Mouse (Mus musculus) limb, embryonic 15.5 days (tissue): ENCODE data around the gene Olfr630. TPM values are rescaled to one million over a fixed set of nuclear protein-coding genes. Genes with fewer than 3 reads are reported as not detected.

Source experiments
- ATAC-seq: fragments of 200-750 bp; cut with Nextera tagmentation; 2 replicates; pipeline ENCODE4 v1.8.0; 2017; ENCODE audit warnings: low read depth, moderate TSS enrichment; ENCODE audit not compliant: insufficient number of reproducible peaks, low FRiP score, low TSS enrichment
- H3K27ac ChIP-seq: fragments of 300-500 bp; sonication (generic); 2 replicates; pipeline ENCODE4 v1.5.1; 2015; ENCODE audit warnings: moderate library complexity, mild to moderate bottlenecking, inconsistent platforms
- H3K27me3 ChIP-seq: fragments of 300-500 bp; sonication (generic); 2 replicates; pipeline ENCODE4 v1.6.1; 2015; ENCODE audit warnings: inconsistent platforms
- H3K36me3 ChIP-seq: fragments of 300-500 bp; sonication (generic); 2 replicates; pipeline ENCODE4 v1.6.1; 2015; ENCODE audit warnings: inconsistent platforms
- H3K4me1 ChIP-seq: fragments of 300-500 bp; sonication (generic); 2 replicates; pipeline ENCODE4 v1.6.1; 2015; ENCODE audit warnings: inconsistent platforms
- H3K4me2 ChIP-seq: fragments of 300-500 bp; sonication (generic); 2 replicates; pipeline ENCODE4 v1.6.1; 2015; ENCODE audit warnings: mild to moderate bottlenecking, inconsistent platforms
- H3K4me3 ChIP-seq: fragments of 300-500 bp; sonication (generic); 2 replicates; pipeline ENCODE4 v1.5.1; 2015; ENCODE audit warnings: mild to moderate bottlenecking, inconsistent platforms
- H3K9ac ChIP-seq: fragments of 300-500 bp; sonication (generic); 2 replicates; pipeline ENCODE4 v1.6.1; 2015; ENCODE audit warnings: inconsistent platforms
- H3K9me3 ChIP-seq: fragments of 300-500 bp; sonication (generic); 2 replicates; pipeline ENCODE4 v1.6.1; 2016; ENCODE audit warnings: inconsistent platforms
- WGBS: fragments of 180-500 bp; shearing (Covaris S2); methylation state at CpG from one replicate; pipeline ENCODE4 v1.1.7; 2015; 5-methylcytosine and 5-hydroxymethylcytosine counted together
- polyA plus RNA-seq: library from polyadenylated mRNA; unstranded; fragments of >200 nt; fragmentation: Nextera tagmentation; extraction: Ambion mirVana; gene quantifications from 2 replicates; pipeline ENCODE4 v1.2.1, GENCODE M21; 2015

Gene Olfr630
- polyA plus RNA-seq, 1 experiment from 2014 or later: not detected

DNA sequence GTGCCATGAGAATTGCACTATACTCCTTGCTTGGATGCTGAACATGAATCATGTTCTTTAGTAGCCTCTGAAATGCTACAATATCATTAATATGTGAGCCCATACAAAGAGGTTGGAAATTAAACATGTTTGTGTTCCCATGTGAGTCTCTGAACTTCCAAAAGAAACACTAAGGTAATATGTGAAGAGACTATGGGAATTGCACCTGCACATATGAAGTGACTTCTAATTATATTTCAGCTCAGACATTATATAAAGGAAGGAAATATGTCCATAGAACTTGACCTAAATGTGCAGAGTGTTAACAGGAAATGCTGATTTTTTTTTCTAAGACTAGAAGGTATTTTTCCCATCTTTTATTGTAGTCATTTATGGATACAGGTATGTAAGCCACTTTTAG, 42.8 kb downstream of the Olfr630 start, which contains the start of gene Olfr243:
TSS of gene Olfr243 (plus strand) at position 301 of the 400 bp plus-strand sequence.
- Histone ChIP-seq H3K4me1 (no peaks in the 10 kb centered on the region), H3K9ac (no peak within 1 kb of the TSS), H3K27ac (no peak within 1 kb of the TSS), H3K9me3 (no peaks in the 10 kb centered on the region), H3K4me3 (no peak within 1 kb of the TSS), H3K36me3 (no peaks in the 10 kb centered on the region), H3K27me3 (no peaks in the 10 kb centered on the region), H3K4me2 (no peak within 1 kb of the TSS)
- ATAC-seq: no peak

DNA sequence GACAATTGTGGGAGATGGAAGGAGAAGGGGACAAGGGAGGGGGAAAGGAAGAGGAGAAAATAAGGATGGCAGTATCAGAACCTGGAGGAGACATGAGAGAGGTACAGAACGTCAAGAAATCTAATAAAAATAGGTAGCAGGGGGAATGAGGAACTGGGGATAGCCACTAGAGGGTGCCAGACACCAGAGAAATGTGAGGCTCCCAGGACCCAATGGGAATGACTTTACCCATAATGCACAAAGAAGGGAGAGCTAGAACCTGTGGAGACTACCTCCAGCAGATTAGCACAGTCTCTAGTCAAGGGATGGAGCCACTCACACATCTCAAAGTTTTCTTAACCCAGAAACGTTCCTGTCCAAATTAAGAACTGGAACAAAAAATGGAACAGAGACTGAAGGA, 45.1 kb downstream of the Olfr630 start:
- WGBS: 40% methylated on average over 2 of the region's 2 CpGs
- no peak for ATAC-seq
- no peaks in the 10 kb centered on the region for H3K27me3 ChIP-seq
- H3K4me3 ChIP-seq: no peak overlapping the region
- H3K4me1 ChIP-seq: no peaks in the 10 kb centered on the region
- H3K4me2 ChIP-seq: no peak overlapping the region
- H3K9me3 ChIP-seq: no peaks in the 10 kb centered on the region
- H3K9ac ChIP-seq: no peak overlapping the region
- no peaks in the 10 kb centered on the region for H3K36me3 ChIP-seq
- H3K27ac ChIP-seq: no peak overlapping the region

Other genes with a start within 250 kb of the Olfr630 start
- gene Olfr610, start 245.2 kb downstream of the Olfr630 start, polyA plus RNA-seq: not detected in 2 replicates
- gene Olfr611, start 236.5 kb downstream of the Olfr630 start, polyA plus RNA-seq: not detected in 2 replicates
- not detected in 2 replicates for gene Olfr612, start 214.6 kb downstream of the Olfr630 start, polyA plus RNA-seq
- gene Olfr613, start 209.3 kb downstream of the Olfr630 start, polyA plus RNA-seq: not detected in 2 replicates
- gene Olfr615, start 201.3 kb downstream of the Olfr630 start, polyA plus RNA-seq: not detected in 2 replicates
- not detected in 2 replicates for gene Olfr616, start 188.2 kb downstream of the Olfr630 start, polyA plus RNA-seq
- gene Olfr617, start 184.3 kb downstream of the Olfr630 start, polyA plus RNA-seq: not detected in 2 replicates
- gene Olfr618, start 167.2 kb downstream of the Olfr630 start, polyA plus RNA-seq: 0.04 TPM in 1 of 2 replicates, not detected in the other
- not detected in 2 replicates for gene Olfr619, start 156.8 kb downstream of the Olfr630 start, polyA plus RNA-seq
- not detected in 2 replicates for gene Olfr620, start 144.8 kb downstream of the Olfr630 start, polyA plus RNA-seq
- not detected in 2 replicates for gene Olfr622, start 114.6 kb downstream of the Olfr630 start, polyA plus RNA-seq
- gene Olfr623, start 93.6 kb downstream of the Olfr630 start, polyA plus RNA-seq: not detected in 2 replicates
- gene Olfr624, start 86.1 kb downstream of the Olfr630 start, polyA plus RNA-seq: 0.02 and 0.03 TPM in 2 replicates
- not detected in 2 replicates for gene Olfr625-ps1, start 74.6 kb downstream of the Olfr630 start, polyA plus RNA-seq
- gene Olfr243, start 42.7 kb downstream of the Olfr630 start, polyA plus RNA-seq: not detected in 2 replicates
- not detected in 2 replicates for gene Olfr628, start 27.0 kb downstream of the Olfr630 start, polyA plus RNA-seq
- not detected in 2 replicates for gene Olfr629, start 12.4 kb downstream of the Olfr630 start, polyA plus RNA-seq
- not detected in 2 replicates for gene Olfr69, start 14.3 kb upstream of the Olfr630 start, polyA plus RNA-seq
- not detected in 2 replicates for gene Olfr68, start 22.4 kb upstream of the Olfr630 start, polyA plus RNA-seq
- not detected in 2 replicates for gene Olfr67, start 34.5 kb upstream of the Olfr630 start, polyA plus RNA-seq
- 3,412 and 3,951 TPM in 2 replicates for gene Hbb-bt, start 56.7 kb upstream of the Olfr630 start, polyA plus RNA-seq
- 10,346 and 10,923 TPM in 2 replicates for gene Hbb-bs, start 70.8 kb upstream of the Olfr630 start, polyA plus RNA-seq
- gene Hbb-bh2, start 83.2 kb upstream of the Olfr630 start, polyA plus RNA-seq: not detected in 2 replicates
- gene Hbb-bh1, start 85.8 kb upstream of the Olfr630 start, polyA plus RNA-seq: 3.2 and 5.3 TPM in 2 replicates
- gene Hbb-y, start 95.9 kb upstream of the Olfr630 start, polyA plus RNA-seq: 236 and 533 TPM in 2 replicates
- gene Olfr66, start 128.9 kb upstream of the Olfr630 start, polyA plus RNA-seq: not detected in 2 replicates
- gene Olfr64, start 137.2 kb upstream of the Olfr630 start, polyA plus RNA-seq: not detected in 2 replicates
- gene Olfr65, start 146.2 kb upstream of the Olfr630 start, polyA plus RNA-seq: not detected in 2 replicates
- not detected in 2 replicates for gene Olfr631, start 171.5 kb upstream of the Olfr630 start, polyA plus RNA-seq
- not detected in 2 replicates for gene Olfr632, start 177.0 kb upstream of the Olfr630 start, polyA plus RNA-seq
- not detected in 2 replicates for gene Olfr633, start 187.1 kb upstream of the Olfr630 start, polyA plus RNA-seq
- gene Olfr635, start 213.8 kb upstream of the Olfr630 start, polyA plus RNA-seq: not detected in 2 replicates
- not detected in 2 replicates for gene Olfr638, start 241.4 kb upstream of the Olfr630 start, polyA plus RNA-seq